Mouse (Mus musculus) neural tube, embryonic 10.5 days (tissue): Measurements from ENCODE around the gene Angptl4.
"Not testable (repeated sequence)": the region's sequence is repeated elsewhere in the genome, so short reads cannot be mapped to it uniquely, and the experiment has no call there.

Experiments used
- DNase-seq: peaks from one replicate; pipeline ENCODE4 v3.0.0-alpha.2; 2017; ENCODE audit warnings: low spot score; ENCODE audit errors: extremely low spot score

Gene Angptl4

DNA sequence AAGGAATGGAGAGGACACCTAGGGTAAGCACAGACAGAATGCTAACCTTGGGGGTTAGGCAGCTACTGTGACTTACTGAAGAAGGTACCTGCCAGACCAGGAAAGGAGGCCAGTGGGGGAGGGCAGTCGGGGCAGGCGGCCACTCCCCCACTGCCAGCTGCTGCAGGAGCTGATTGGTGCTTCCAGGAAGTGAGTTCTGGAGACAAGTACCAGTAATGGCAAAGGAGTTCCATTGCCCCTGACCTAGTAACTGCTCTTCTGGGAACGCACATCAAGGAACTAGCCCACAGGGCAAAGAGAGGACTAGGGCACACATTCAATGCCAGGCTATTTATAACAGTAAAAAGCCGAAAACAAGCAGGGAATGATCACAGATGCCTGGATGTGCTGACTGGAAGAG is 24.4 kb downstream of the Angptl4 start:
- no peak for DNase-seq

DNA sequence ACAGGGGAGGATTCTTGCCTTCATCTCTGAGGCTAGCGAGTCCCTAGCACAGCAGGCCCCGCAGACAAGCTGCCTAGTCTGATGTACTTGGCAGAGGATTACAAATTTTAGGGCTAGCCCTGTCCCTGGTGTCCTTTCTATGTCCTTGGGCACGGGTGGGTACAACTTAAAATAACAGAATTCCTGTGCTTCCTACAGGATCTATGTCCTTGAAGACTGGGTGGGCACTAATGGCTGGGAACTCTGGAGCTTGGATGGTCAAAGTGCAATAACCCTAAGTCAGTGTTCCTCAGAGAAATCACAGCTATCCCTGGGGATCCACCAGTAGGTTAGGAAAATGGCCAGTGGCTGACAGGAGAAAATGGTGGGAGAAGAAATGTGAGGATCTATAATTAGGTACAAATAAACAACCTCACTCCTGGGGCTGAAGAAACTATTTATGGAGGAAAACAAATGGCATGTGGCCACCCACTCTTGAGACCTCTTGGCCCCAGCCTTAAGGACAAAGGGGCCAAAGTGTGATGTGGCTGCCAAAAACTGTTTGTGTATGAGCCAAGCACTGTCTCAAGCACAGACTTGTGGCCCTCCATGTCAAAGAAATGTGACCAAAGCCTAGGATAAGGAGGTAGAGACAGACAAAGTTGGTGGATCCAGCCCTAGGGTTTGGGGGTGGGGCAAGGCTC is 25.4 kb downstream of the Angptl4 start:
- DNase-seq: no peak

GRCm38 (mm10) chr17:33755418-33756107 is 26.1 kb downstream of the Angptl4 start:
- DNase-seq: no peak

GRCm38 (mm10) chr17:33754656-33755055 is 27.0 kb downstream of the Angptl4 start:
- no peak for DNase-seq

- no peak for DNase-seq
Observed at GRCm38 (mm10) chr17:33752297-33752696, 29.3 kb downstream of the Angptl4 start.

GRCm38 (mm10) chr17:33751181-33751580 is 30.4 kb downstream of the Angptl4 start:
- no peak for DNase-seq

- DNase-seq: no peak
Observed at GRCm38 (mm10) chr17:33749451-33749850, 32.2 kb downstream of the Angptl4 start.

DNA sequence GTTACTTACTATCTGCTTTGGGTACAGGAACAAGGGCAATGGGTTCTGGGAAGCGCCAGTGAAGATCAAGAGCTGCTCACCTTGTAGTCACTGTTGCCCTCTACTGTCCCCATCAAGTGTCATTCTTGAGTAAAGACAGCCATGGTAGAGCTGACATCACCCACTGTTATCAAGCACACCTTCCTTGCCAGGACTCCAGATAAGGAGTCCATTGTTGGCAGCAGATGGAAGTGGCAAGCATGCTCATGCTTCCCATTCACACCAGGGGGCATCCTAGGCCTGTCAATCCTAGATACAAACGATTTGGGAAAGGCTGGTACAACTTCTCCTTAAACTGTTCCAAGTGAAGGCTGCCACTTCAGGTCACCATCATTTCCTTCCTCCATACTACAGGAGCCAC is 35.6 kb downstream of the Angptl4 start:
- DNase-seq: no peak

GRCm38 (mm10) chr17:33744686-33745384 is 36.8 kb downstream of the Angptl4 start:
- no peak for DNase-seq

DNA sequence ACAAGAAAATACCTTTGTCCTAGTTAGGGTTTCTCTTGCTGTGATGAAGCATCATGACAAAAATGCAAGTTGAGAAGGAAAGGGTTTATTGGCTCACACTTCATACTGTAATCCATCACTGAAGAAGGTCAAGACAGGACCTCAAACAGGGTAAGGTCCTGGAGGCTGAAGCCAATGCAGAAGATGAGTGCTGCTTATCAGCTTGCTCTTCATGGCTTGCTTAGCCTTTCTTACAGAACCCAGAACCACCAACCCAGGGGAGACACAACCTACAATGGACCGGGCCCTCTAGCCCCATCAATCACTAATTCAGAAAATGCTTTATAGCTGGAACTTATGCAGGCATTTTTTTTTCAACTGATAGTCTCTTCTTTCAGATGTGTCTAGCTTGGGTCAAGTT is 39.2 kb downstream of the Angptl4 start:
- DNase-seq: no peak

DNA sequence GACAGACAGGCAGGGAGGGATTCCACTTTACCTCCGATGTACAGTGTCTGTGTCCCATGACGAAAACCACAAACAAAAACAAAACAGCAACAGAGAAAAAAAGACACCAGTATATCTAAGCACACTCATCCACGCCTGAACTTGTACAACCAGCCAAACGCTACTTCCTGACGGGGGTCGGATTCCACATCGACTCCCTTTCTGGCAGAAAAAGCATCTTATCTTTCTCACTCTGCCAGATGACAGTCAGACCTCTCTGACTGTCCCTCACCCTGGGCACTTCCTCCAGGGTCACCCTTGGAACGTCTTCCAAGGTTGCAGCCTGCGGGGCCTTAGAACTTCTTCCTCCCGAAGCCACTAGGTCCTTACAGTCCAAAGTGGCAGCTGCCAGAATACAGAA is 48.1 kb downstream of the Angptl4 start:
- DNase-seq: not testable (repeated sequence)

DNA sequence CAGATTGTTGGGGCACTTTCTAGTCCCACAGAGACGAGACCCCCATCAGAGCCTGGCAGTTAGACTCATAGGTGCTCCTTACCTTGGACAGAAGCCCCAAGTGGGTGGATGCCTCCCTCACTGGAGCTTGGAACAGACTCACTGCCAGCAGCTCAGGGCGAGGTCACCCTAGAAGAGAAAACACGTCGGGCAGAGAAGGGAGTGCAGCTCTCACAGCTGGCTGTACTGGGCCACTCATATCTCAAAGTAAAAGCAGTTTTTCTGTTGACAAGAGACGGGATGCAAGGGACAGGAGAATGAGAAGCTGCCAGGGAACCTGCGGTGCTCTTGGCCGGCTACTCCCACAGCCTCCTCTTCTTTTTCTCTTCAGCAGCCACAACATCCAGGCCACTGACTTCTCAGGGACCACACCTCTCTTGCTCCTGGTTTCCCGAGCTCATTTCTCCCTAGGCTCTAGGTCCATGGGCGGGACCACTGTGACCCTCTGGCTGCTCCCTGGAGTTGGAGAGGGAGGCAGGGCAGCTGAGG is 49.0 kb downstream of the Angptl4 start:
- DNase-seq: not testable (repeated sequence)

DNA sequence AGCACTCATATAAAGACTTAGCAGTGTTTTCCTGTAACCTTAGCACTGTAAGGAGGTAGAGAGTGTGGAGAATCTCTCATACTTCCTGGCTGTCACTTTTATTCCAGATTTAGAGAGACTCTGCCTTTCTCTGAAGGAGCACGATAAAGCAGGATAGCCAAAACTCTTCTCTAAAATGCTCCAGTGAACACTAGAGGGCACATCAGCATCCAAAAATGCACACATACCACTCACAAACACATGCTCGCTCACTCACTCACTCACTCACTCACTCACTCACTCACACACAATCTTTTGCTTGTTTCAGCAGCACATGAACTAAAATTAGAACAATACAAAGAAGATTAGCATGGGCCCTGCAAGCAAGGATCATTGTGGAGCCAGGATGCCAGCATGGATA is 52.4 kb downstream of the Angptl4 start:
- no peak for DNase-seq

- no peak for DNase-seq
Observed at GRCm38 (mm10) chr17:33728396-33728795, 53.2 kb downstream of the Angptl4 start.
